Comparison of ENCODE assay signal across 8 mouse cellular contexts in the genomic region with DNA sequence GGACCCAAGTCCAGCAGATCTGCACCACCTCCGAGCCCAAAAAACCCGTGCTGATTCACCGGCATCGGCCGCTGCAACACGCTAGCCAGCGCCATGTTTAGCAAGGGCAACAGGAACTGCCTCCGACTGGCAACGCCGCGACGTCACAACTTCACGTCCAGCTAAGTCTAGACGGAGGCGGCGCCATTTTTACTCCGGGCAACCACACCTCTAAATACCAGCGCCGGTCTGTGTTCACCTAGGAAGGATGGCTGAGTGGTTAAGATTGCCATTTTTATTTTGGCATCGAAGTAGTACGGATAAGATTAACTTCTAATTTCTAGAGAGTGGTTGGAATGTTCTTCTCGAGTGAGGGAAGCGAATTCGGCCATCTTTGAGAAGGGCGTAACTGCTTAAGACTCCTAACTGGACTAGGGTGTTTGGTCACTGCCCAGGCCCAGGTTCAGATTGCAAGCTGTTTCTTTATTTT. TPM values are rescaled to one million over a fixed set of nuclear protein-coding genes. Genes with fewer than 3 reads are reported as not detected.
DNase-seq lines count a peak whose midpoint lies in the region; ATAC-seq lines count a peak whose summit lies in the region.

Gene Psmb5, minus strand, starts transcription at position 126 of the 469 bp plus-strand sequence.

- under 1% methylated on average over 25 of the region's 25 CpGs for WGBS in hindbrain, embryonic 12.5 days

- no peaks in the 10 kb centered on the region for H3K27me3 ChIP-seq in hindbrain, embryonic 12.5 days

- no peaks in the 10 kb centered on the region for H3K9me3 ChIP-seq in hindbrain, embryonic 12.5 days (replicated peaks)

- peak within 1 kb of the TSS; percentile 75 for H3K4me2 ChIP-seq in hindbrain, embryonic 12.5 days (replicated peaks)

- H3K9ac ChIP-seq in hindbrain, embryonic 12.5 days, result peak within 1 kb of the TSS; percentile 92

- peak within 1 kb of the TSS; percentile 88 for H3K4me3 ChIP-seq in hindbrain, embryonic 12.5 days

- H3K27ac ChIP-seq in hindbrain, embryonic 12.5 days, result peak within 1 kb of the TSS; percentile 71

- H3K36me3 ChIP-seq in hindbrain, embryonic 12.5 days, result peaks cover 27% of the 10 kb centered on the region

- DNase-seq in NIH3T3 (ENCODE audit: low read depth), result peak; percentile 92
- DNase-seq in cerebellum, postnatal 10 days, result peak; percentile 92 to 93
- DNase-seq in frontal cortex, postnatal 10 days (ENCODE audit: low spot score in 2 of 2), result peak; percentile 81 to 87
- peak; percentile 92 to 95 for DNase-seq in layer of hippocampus, postnatal 14 days (ENCODE audit: low spot score in 2 of 2)
- peak; percentile 90 for DNase-seq in lung, postnatal 25 days (ENCODE audit: low spot score)
- DNase-seq in retina, embryonic 14.5 days (ENCODE audit: low spot score), result peak; percentile 93
- peak; percentile 91 for DNase-seq in thymus, postnatal 4 days

- H3K4me1 ChIP-seq in hindbrain, embryonic 12.5 days, result peaks cover 9% of the 10 kb centered on the region

- ATAC-seq in hindbrain, embryonic 12.5 days (ENCODE audit: low FRiP score), result peak; percentile 90

RNA-seq across cellular contexts. Expression of gene Psmb5, which starts in this region (rescaled TPM):
- 354 and 376 TPM in 2 replicates for polyA plus RNA-seq in hindbrain, embryonic 12.5 days (2016; fragmentation: Nextera tagmentation; extraction: Ambion mirVana)
- total RNA-seq in layer of hippocampus, postnatal 14 days (2021), result 100 to 1,000 TPM; 211 to 215 TPM

Comparison
In these comparisons a context has a peak if more than half of its experiments do, and no peak if none do; other contexts are left out.
1. Peak in every context shown above with its lines: DNase-seq, ATAC-seq, H3K4me3 ChIP-seq and H3K27ac ChIP-seq.